Mouse (Mus musculus) lung, embryonic 14.5 days (tissue): ENCODE data around the gene Trim60. TPM values are rescaled to one million over a fixed set of nuclear protein-coding genes. Genes with fewer than 3 reads are reported as not detected.

Experiments
- ATAC-seq: fragments of 200-750 bp; cut with Nextera tagmentation; 2 replicates; pipeline ENCODE4 v1.8.0; 2017; ENCODE audit warnings: mild to moderate bottlenecking, moderate TSS enrichment, moderate library complexity; ENCODE audit not compliant: insufficient read depth
- DNase-seq: peaks from one replicate; pipeline ENCODE4 v3.0.0-alpha.2; 2015
- H3K27ac ChIP-seq: fragments of 300-500 bp; sonication (generic); 2 replicates; pipeline ENCODE4 v1.5.1; 2014; ENCODE audit warnings: low read depth, mild to moderate bottlenecking, moderate library complexity
- H3K27me3 ChIP-seq: fragments of 300-500 bp; sonication (generic); 2 replicates; pipeline ENCODE4 v1.6.1; 2014; ENCODE audit warnings: low read length, control low read depth; ENCODE audit not compliant: insufficient read depth
- H3K36me3 ChIP-seq: fragments of 300-500 bp; sonication (generic); 2 replicates; pipeline ENCODE4 v1.6.1; 2014; ENCODE audit warnings: control low read depth; ENCODE audit not compliant: insufficient read depth
- H3K4me1 ChIP-seq: fragments of 300-500 bp; sonication (generic); 2 replicates; pipeline ENCODE4 v1.6.1; 2014; ENCODE audit warnings: antibody characterized with exemption, control low read depth; ENCODE audit not compliant: insufficient read depth
- H3K4me2 ChIP-seq: fragments of 300-500 bp; sonication (generic); 2 replicates; pipeline ENCODE4 v1.6.1; 2014; ENCODE audit warnings: mild to moderate bottlenecking
- H3K4me3 ChIP-seq: fragments of 300-500 bp; sonication (generic); 2 replicates; pipeline ENCODE4 v1.5.1; 2014; ENCODE audit warnings: low read depth, low read length
- H3K9ac ChIP-seq: fragments of 300-500 bp; sonication (generic); 2 replicates; pipeline ENCODE4 v1.6.1; 2014
- H3K9me3 ChIP-seq: fragments of 300-500 bp; sonication (generic); 2 replicates; pipeline ENCODE4 v1.6.1; 2016; ENCODE audit warnings: low read depth, low read length, control low read depth
- CTCF ChIP-seq: IDR thresholded peaks from 2 replicates; pipeline ENCODE4 v1.5.1; 2016; ENCODE audit warnings: antibody characterized with exemption, low read depth
- WGBS: fragments of 180-500 bp; shearing (Covaris S2); extraction: QIAGEN DNeasy Blood & Tissue Kit; methylation state at CpG from one replicate; pipeline ENCODE4 v1.1.7; 2014; 5-methylcytosine and 5-hydroxymethylcytosine counted together
- polyA plus RNA-seq: library from polyadenylated mRNA; unstranded; fragments of >200 nt; fragmentation: Nextera tagmentation; extraction: Ambion mirVana; gene quantifications from 2 replicates; pipeline ENCODE4 v1.2.1, GENCODE M21; 2014

The Trim60 gene
- polyA plus RNA-seq = not detected in 2 replicates

DNA sequence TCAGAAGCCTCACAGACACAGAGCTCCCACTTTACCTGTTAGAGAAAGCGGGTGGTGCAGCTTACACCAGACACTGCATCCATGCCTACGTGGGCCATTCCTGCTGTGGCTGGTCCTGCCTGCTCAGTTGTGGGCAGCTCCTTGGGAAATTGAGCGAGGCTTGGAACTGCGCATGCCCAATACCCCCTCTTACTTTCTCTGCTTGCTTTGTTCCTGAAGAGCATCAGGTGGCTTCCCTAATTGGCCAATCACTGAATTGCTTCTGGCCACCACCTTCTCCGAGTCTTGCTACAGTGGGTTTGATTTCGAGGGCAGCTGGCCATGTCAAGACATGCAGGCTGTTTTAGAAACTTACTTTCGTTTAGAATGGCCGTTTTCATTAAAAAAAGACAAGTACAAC is at the start of gene Trim60, which contains the start of gene Trim61:
Gene Trim60 (minus strand): TSS at position 162 of the 400 bp plus-strand sequence.
Gene Trim61 (minus strand): TSS at position 101 of the 400 bp plus-strand sequence.
- Histone ChIP-seq H3K27me3 (no peaks in the 10 kb centered on the region), H3K36me3 (no peaks in the 10 kb centered on the region), H3K4me1 (no peaks in the 10 kb centered on the region), H3K4me2 (no peak within 1 kb of the TSS), H3K9me3 (no peaks in the 10 kb centered on the region), H3K27ac (no peak within 1 kb of the TSS), H3K4me3 (no peak within 1 kb of the TSS), H3K9ac (no peak within 1 kb of the TSS)
- ATAC-seq (no peak), DNase-seq (no peak)
- TF ChIP-seq CTCF = no peak
- WGBS = 82% methylated on average over 8 of the region's 8 CpGs

DNA sequence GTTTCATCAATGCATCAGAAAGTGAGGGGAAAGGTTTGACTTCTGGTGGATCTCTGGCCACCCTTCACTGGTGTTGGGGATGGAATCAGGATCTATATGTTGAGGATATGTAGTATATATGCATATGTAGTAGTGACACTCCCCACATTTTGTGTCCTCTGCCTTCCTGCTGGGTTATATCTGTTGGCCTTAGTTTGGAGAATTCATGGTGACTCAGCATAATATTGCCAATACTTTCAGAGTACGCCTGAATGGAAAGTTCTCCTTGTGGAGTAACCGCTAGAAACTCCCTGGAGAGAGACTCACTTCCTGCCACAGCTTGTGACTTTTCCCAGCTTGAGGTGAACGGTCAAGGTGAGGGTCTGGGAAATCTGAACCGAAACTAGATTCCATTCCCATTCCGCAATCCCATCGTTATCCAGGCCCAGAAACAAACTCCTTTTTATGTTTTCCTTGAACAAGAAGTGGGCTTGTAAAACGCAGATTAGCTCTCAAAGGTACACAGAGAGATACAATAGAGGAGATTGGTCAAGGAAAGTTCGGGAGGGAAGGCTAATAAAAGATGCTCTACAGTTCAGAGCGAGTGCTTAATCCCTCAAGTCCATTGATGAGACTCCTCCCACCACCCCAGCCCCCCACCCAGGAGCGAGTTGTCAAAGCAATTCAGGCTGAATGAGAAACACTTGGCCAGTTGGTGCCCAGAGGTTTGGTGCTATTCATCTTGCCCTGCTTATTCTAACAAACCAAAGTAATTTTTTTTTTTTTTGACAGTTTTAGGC is 49.5 kb upstream of the Trim60 start:
- no peaks in the 10 kb centered on the region for H3K36me3 ChIP-seq
- no peak overlapping the region for H3K4me2 ChIP-seq
- no peaks in the 10 kb centered on the region for H3K27me3 ChIP-seq
- no peak overlapping the region for H3K27ac ChIP-seq
- no peak for DNase-seq
- WGBS = 52% methylated on average over 10 of the region's 10 CpGs
- H3K9ac ChIP-seq = no peak overlapping the region
- no peak overlapping the region for H3K4me3 ChIP-seq
- no peaks in the 10 kb centered on the region for H3K9me3 ChIP-seq
- H3K4me1 ChIP-seq = no peaks in the 10 kb centered on the region
- no peak for ATAC-seq
- no peak for TF ChIP-seq CTCF

DNA sequence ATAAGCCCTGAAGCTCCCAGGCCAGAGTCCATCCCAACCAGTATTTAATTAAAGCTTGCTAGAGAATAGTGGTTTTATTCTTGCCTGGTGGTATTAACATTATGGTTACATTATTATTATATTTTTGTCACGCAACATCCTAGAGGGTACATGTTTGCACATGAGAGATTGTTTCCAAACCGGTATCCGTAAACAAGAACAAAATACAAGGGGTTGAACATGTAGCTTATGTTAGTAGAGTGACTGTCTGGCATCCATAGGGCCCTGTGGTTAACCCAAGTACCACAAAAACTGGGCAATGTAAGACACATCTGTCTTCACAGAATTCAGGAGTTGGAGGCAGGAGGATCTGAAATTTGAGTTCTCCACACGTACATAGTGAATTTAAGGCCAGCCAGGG is 48.6 kb upstream of the Trim60 start:
- DNase-seq (no peak), ATAC-seq (no peak)
- H3K27ac ChIP-seq = no peak overlapping the region
- H3K4me3 ChIP-seq = no peak overlapping the region
- H3K27me3 ChIP-seq = no peaks in the 10 kb centered on the region
- H3K4me2 ChIP-seq = no peak overlapping the region
- H3K4me1 ChIP-seq = no peaks in the 10 kb centered on the region
- H3K9ac ChIP-seq = no peak overlapping the region
- whole genome bisulfite sequencing = 80% methylated on average over 4 of the region's 4 CpGs
- no peaks in the 10 kb centered on the region for H3K36me3 ChIP-seq
- TF ChIP-seq CTCF = no peak
- no peaks in the 10 kb centered on the region for H3K9me3 ChIP-seq

DNA sequence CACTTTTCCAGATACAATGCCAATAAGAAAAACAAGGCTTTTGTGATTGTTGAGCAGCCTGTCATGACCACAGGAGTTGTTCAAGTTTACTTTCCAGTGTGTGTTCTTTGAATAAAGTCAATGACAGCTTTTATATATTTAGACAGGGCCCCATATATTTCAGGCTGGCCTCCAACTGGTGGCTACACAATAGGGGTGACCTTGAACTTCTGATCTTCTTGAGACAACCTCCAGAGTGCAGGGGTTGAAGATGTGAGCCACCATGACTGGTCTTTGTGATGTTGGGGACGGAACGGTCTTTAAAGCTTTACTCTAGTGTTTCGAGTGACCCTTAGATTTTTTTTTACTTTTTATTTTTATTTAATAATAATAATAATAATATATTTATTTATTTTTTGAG is 47.2 kb upstream of the Trim60 start:
- no peak overlapping the region for H3K4me2 ChIP-seq
- no peaks in the 10 kb centered on the region for H3K27me3 ChIP-seq
- H3K9me3 ChIP-seq = no peaks in the 10 kb centered on the region
- H3K4me1 ChIP-seq = no peaks in the 10 kb centered on the region
- no peaks in the 10 kb centered on the region for H3K36me3 ChIP-seq
- WGBS = 96% methylated on average over 3 of the region's 3 CpGs
- no peak for ATAC-seq
- H3K4me3 ChIP-seq = no peak overlapping the region
- no peak overlapping the region for H3K9ac ChIP-seq
- no peak for DNase-seq
- H3K27ac ChIP-seq = no peak overlapping the region
- TF ChIP-seq CTCF = no peak

DNA sequence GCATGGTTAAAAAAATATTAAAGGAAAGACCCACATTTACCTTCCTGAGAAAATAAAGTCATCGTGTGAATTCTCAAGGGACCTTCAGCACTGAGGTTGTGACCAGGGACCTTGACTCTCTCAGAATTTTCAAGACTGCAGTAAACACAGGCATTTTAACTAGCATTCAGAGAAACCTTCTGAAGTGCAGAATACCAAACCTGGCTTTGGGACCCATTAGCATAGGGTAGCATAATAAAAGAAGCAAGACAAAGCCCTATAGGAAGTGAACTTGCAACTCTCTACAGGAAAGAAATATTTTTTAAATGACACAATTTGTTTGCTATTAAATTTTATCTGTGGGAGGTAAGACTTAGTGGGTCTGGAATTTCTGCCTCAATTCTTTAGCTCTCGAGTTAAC is 45.7 kb upstream of the Trim60 start:
- H3K27ac ChIP-seq = no peak overlapping the region
- H3K36me3 ChIP-seq = no peaks in the 10 kb centered on the region
- no peak overlapping the region for H3K4me3 ChIP-seq
- no peaks in the 10 kb centered on the region for H3K9me3 ChIP-seq
- no peak for ATAC-seq
- DNase-seq = no peak
- H3K27me3 ChIP-seq = no peaks in the 10 kb centered on the region
- no peak for TF ChIP-seq CTCF
- H3K4me2 ChIP-seq = no peak overlapping the region
- H3K4me1 ChIP-seq = no peaks in the 10 kb centered on the region
- 57% methylated on average over 2 of the region's 2 CpGs for WGBS
- no peak overlapping the region for H3K9ac ChIP-seq

DNA sequence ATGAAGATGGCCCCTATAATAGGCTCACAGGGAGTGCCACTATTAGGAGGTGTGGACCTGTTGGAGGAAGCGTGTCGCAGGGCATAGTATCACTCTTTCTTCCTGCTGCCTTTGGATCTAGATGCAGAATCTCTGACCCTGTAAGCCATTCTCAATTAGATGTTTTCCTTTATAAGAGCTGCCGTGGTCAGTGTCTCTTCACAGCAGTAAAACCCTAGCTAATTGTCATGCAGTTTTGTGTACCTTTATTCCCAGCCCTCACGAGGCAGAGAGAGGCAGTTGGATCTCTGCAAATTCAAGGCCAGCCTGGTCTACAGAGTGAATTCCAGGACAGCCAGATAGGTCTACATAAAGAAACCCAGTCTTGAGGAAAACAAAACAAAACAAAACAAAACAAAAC is 43.8 kb upstream of the Trim60 start:
- DNase-seq (no peak), ATAC-seq (no peak)
- Histone ChIP-seq H3K27ac (no peak overlapping the region), H3K4me1 (no peaks in the 10 kb centered on the region), H3K27me3 (no peaks in the 10 kb centered on the region), H3K9ac (no peak overlapping the region), H3K4me3 (no peak overlapping the region), H3K4me2 (no peak overlapping the region), H3K9me3 (no peaks in the 10 kb centered on the region), H3K36me3 (no peaks in the 10 kb centered on the region)
- TF ChIP-seq CTCF = no peak
- 78% methylated on average over 4 of the region's 4 CpGs for WGBS

DNA sequence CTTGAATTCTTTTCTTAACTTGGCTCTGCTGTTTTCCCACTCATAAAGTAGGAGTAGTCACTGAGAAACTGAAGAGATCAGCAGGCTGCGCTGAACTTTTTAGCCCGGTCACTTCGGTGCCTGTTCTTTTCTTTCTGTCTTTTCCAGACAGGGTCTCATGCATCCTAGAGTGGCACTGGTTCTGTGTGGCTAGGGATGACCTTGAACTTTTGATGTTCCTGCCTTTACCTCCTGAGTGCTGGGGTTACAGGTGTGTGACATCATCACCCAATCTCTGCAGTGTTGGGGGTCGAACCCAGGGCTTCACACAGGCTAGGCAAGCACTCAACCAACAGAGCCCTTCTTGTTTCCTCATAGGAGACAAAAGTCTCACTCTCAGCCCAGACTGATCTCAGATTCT is 38.3 kb upstream of the Trim60 start:
- Histone ChIP-seq H3K27ac (no peak overlapping the region), H3K27me3 (no peaks in the 10 kb centered on the region), H3K4me1 (no peaks in the 10 kb centered on the region), H3K9ac (no peak overlapping the region), H3K36me3 (no peaks in the 10 kb centered on the region), H3K4me3 (no peak overlapping the region), H3K9me3 (no peaks in the 10 kb centered on the region), H3K4me2 (no peak overlapping the region)
- TF ChIP-seq CTCF = no peak
- WGBS = 90% methylated on average over 4 of the region's 4 CpGs
- no peak for ATAC-seq
- DNase-seq = no peak

DNA sequence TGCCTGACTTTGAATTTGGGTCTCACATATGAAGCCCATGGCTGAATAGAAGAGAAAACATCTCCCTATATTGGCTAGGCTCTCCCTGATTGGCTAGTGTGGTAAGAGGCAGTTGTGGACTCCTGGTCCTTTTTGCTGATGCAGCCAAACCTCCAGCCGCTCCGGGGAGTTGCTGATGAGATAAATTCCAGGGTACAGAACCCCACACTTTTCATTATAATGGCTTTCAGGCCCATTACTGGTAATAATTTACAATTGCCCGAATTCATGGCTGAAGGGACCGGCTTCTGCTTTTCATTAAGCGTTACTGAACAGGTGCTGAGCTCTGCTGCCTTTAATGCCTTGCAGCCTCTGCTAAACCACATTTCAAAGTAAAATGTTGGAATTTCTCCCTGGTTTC is 35.6 kb upstream of the Trim60 start:
- Histone ChIP-seq H3K9ac (no peak overlapping the region), H3K4me2 (no peak overlapping the region), H3K36me3 (no peaks in the 10 kb centered on the region), H3K4me3 (no peak overlapping the region), H3K27me3 (no peaks in the 10 kb centered on the region), H3K27ac (no peak overlapping the region), H3K4me1 (no peaks in the 10 kb centered on the region), H3K9me3 (no peaks in the 10 kb centered on the region)
- WGBS = 66% methylated on average over 5 of the region's 5 CpGs
- DNase-seq (no peak), ATAC-seq (no peak)
- TF ChIP-seq CTCF = no peak
